Mouse (Mus musculus) intestine, embryonic 14.5 days (tissue): ENCODE data around the gene Cmss1. TPM values are rescaled to one million over a fixed set of nuclear protein-coding genes. Genes with fewer than 3 reads are reported as not detected.

Experiments used
- ATAC-seq: fragments of 200-750 bp; cut with Nextera tagmentation; replicated peaks from 2 replicates; pipeline ENCODE4 v1.8.0; 2017; ENCODE audit warnings: low read depth, moderate number of reproducible peaks, moderate TSS enrichment, moderate library complexity; ENCODE audit not compliant: low FRiP score, low TSS enrichment
- DNase-seq: peaks from one replicate; pipeline ENCODE4 v3.0.0-alpha.2; 2018; ENCODE audit warnings: low spot score
- H3K27ac ChIP-seq: fragments of 300-500 bp; sonication (generic); 2 replicates; pipeline ENCODE4 v1.5.1; 2014; ENCODE audit warnings: low read depth, mild to moderate bottlenecking, control low read depth
- H3K27me3 ChIP-seq: fragments of 300-500 bp; sonication (generic); replicated peaks from 2 replicates; pipeline ENCODE4 v1.6.1; 2014; ENCODE audit warnings: low read length, control low read depth; ENCODE audit not compliant: control insufficient read depth, insufficient read depth
- H3K36me3 ChIP-seq: fragments of 300-500 bp; sonication (generic); 2 replicates; pipeline ENCODE4 v1.6.1; 2014; ENCODE audit warnings: low read length, control low read depth; ENCODE audit not compliant: control insufficient read depth, insufficient read depth
- H3K4me1 ChIP-seq: fragments of 300-500 bp; sonication (generic); replicated peaks from 2 replicates; pipeline ENCODE4 v1.6.1; 2014; ENCODE audit warnings: low read length, control low read depth, mixed read lengths; ENCODE audit not compliant: control insufficient read depth, insufficient read depth
- H3K4me2 ChIP-seq: fragments of 300-500 bp; sonication (generic); 2 replicates; pipeline ENCODE4 v1.6.1; 2014; ENCODE audit warnings: low read length
- H3K4me3 ChIP-seq: fragments of 300-500 bp; sonication (generic); 2 replicates; pipeline ENCODE4 v1.5.1; 2014; ENCODE audit warnings: low read depth, low read length, control low read depth, mixed read lengths
- H3K9ac ChIP-seq: fragments of 300-500 bp; sonication (generic); 2 replicates; pipeline ENCODE4 v1.6.1; 2014; ENCODE audit warnings: mild to moderate bottlenecking, low read length
- H3K9me3 ChIP-seq: fragments of 300-500 bp; sonication (generic); 2 replicates; pipeline ENCODE4 v1.6.1; 2016; ENCODE audit warnings: low read length, control low read depth; ENCODE audit not compliant: control insufficient read depth
- WGBS: fragments of 180-500 bp; shearing (Covaris S2); extraction: QIAGEN DNeasy Blood & Tissue Kit; methylation state at CpG from one replicate; pipeline ENCODE4 v1.1.7; 2014; 5-methylcytosine and 5-hydroxymethylcytosine counted together
- polyA plus RNA-seq: library from polyadenylated mRNA; unstranded; fragments of >200 nt; fragmentation: Nextera tagmentation; extraction: Ambion mirVana; gene quantifications from 2 replicates; pipeline ENCODE4 v1.2.1, GENCODE M21; 2014

Gene Cmss1
- polyA plus RNA-seq, 1 experiment from 2014 or later = 56.0 TPM

DNA sequence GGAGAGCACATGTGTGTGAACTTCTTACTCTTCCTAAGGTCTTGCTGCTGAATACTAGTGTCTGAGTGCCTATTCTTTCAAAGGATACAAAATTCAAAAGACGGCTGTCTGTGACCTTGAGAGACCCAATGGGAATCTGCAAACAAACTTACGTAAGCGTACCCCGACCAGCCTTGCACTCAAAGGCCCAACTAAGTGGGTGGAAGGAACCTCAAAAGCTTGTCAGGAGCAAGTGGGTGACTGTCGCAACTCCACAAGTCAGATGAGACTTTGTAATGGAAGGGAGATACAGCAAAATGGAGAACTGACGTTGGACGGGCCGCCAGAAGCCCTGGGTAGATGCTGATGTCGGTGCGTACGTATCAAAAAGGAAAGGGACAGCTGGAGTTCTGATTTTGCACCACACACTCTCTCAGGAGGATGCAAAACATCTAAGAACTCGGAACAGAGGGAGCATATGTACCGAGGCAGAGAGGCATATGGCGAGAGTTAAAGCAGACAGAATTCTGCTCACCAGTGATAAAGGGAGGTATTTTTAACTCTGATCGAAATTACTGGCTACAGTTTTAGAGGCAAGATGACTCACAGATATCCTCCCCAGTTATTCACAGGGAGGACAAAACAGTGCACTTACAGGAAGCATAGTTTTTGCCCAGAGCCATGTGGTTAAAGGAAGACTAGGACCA is 217.0 kb downstream of the Cmss1 start:
- no peak overlapping the region for H3K27ac ChIP-seq
- H3K4me3 ChIP-seq = no peak overlapping the region
- DNase-seq (no peak), ATAC-seq (no peak)
- no peaks in the 10 kb centered on the region for H3K27me3 ChIP-seq
- H3K4me2 ChIP-seq = no peak overlapping the region
- H3K36me3 ChIP-seq = no peaks in the 10 kb centered on the region
- H3K4me1 ChIP-seq = 0 out of 2 replicates have a peak, but pooled peaks cover 6% of the 10 kb centered on the region
- H3K9me3 ChIP-seq = no peaks in the 10 kb centered on the region
- no peak overlapping the region for H3K9ac ChIP-seq
- WGBS = 84% methylated on average over 15 of the region's 15 CpGs

GRCm38 (mm10) chr16:57384274-57384673 is 222.4 kb downstream of the Cmss1 start:
- Histone ChIP-seq H3K4me3 (no peak overlapping the region), H3K4me1 (peaks cover 13% of the 10 kb centered on the region), H3K36me3 (no peaks in the 10 kb centered on the region), H3K9ac (no peak overlapping the region), H3K27ac (no peak overlapping the region), H3K4me2 (no peak overlapping the region), H3K27me3 (no peaks in the 10 kb centered on the region), H3K9me3 (no peaks in the 10 kb centered on the region)
- no peak for ATAC-seq
- peak; percentile 16 for DNase-seq
- WGBS = 71% methylated on average over 2 of the region's 2 CpGs

GRCm38 (mm10) chr16:57383266-57383971 is 223.2 kb downstream of the Cmss1 start:
- Histone ChIP-seq H3K4me1 (peaks cover 13% of the 10 kb centered on the region), H3K4me3 (no peak overlapping the region), H3K36me3 (no peaks in the 10 kb centered on the region), H3K27ac (no peak overlapping the region), H3K27me3 (no peaks in the 10 kb centered on the region), H3K4me2 (no peak overlapping the region), H3K9ac (no peak overlapping the region), H3K9me3 (no peaks in the 10 kb centered on the region)
- DNase-seq (peak; percentile 42), ATAC-seq (0 out of 2 replicates have a peak, but pooled peaks have one; percentile 40)
- WGBS = 24% methylated on average over 8 of the region's 8 CpGs

- WGBS = 86% methylated on average over 9 of the region's 9 CpGs
- peaks cover 7% of the 10 kb centered on the region for H3K4me1 ChIP-seq
Observed at GRCm38 (mm10) chr16:57378631-57379330, 227.9 kb downstream of the Cmss1 start.

GRCm38 (mm10) chr16:57375248-57375837 is 231.3 kb downstream of the Cmss1 start:
- Histone ChIP-seq H3K27me3 (no peaks in the 10 kb centered on the region), H3K9me3 (no peaks in the 10 kb centered on the region), H3K4me1 (no peaks in the 10 kb centered on the region), H3K27ac (no peak overlapping the region), H3K4me2 (no peak overlapping the region), H3K36me3 (no peaks in the 10 kb centered on the region), H3K9ac (no peak overlapping the region), H3K4me3 (no peak overlapping the region)
- WGBS = 79% methylated on average over 7 of the region's 7 CpGs
- DNase-seq (peak; percentile 36), ATAC-seq (no peak)

More at GRCm38 (mm10) chr16:57378631-57379330, 227.9 kb downstream of the Cmss1 start:
- Histone ChIP-seq H3K27ac (no peak overlapping the region), H3K4me3 (no peak overlapping the region), H3K9ac (no peak overlapping the region), H3K9me3 (no peaks in the 10 kb centered on the region), H3K36me3 (no peaks in the 10 kb centered on the region), H3K27me3 (no peaks in the 10 kb centered on the region), H3K4me2 (no peak overlapping the region)
- ATAC-seq = no peak
- peak; percentile 34 for DNase-seq

DNA sequence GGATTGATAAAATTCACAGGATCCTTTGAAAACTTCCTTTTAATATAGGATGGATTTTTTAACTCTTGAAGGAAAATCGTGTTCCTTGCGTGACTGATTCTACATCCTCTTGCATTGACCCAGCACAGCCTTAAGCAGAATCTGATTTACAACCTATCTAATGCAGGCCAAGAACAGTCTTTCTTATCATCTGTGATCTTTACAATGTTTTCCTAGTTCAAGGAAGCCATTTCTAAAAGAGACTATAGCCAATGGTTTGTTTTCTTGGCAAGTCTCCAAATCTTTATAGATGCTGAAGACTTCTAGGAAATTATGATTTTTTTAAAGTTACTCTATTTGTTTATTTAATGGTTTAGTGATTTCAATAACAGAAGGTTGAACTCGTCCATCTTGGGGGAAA is 234.5 kb downstream of the Cmss1 start:
- Histone ChIP-seq H3K9ac (no peak overlapping the region), H3K4me1 (peaks cover 9% of the 10 kb centered on the region), H3K36me3 (no peaks in the 10 kb centered on the region), H3K4me2 (no peak overlapping the region), H3K27ac (no peak overlapping the region), H3K9me3 (no peaks in the 10 kb centered on the region), H3K4me3 (no peak overlapping the region), H3K27me3 (no peaks in the 10 kb centered on the region)
- DNase-seq (no peak), ATAC-seq (no peak)
- 69% methylated on average over 3 of the region's 3 CpGs for WGBS

DNA sequence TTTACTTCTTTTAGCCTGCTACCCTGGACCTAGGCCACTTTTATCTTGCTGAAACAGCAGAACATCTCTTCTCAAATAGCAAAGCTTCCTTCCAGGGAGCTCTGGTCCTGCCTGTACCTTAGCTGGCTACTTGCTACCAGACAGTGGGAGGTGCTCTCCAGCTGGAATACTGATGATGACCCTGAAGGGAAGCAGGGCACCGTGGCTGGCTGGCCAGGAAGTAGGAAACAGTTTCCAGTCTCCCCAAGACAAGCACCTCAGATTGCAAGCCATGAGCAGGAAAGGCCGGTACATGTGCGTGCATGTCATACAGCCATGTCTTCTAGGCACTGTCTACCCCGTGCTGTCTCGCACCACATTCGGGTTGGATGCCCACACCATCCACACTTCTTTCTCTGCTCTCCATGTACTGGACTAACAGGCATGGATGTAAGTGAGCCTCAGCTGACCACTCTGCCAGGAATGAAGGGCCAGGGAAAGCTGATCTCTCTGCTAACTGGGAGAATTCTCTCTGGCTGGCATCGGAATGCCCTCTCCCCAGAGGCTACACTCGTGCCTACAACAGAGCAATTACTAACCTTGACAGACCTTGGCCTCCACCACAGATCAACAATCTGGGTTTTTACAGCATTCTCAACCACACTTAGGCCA is 236.7 kb downstream of the Cmss1 start:
- DNase-seq (peak; percentile 50), ATAC-seq (no peak; the same call in 1 of the 2 replicates)
- no peaks in the 10 kb centered on the region for H3K27me3 ChIP-seq
- H3K9me3 ChIP-seq = no peaks in the 10 kb centered on the region
- no peak overlapping the region for H3K9ac ChIP-seq
- no peak overlapping the region for H3K4me2 ChIP-seq
- peaks cover 14% of the 10 kb centered on the region for H3K4me1 ChIP-seq
- WGBS = 69% methylated on average over 8 of the region's 8 CpGs
- no peaks in the 10 kb centered on the region for H3K36me3 ChIP-seq
- H3K4me3 ChIP-seq = no peak overlapping the region
- no peak overlapping the region for H3K27ac ChIP-seq
